Mouse (Mus musculus) adipocyte (in vitro differentiated cells): ENCODE data around the gene Fam69b.
A peak's percentile ranks its signal among the peaks of the same experiment; 100 is the strongest.

ENCODE experiments used
- DNase-seq: peaks from one replicate; pipeline ENCODE4 v3.0.0-alpha.2; 2016; ENCODE audit warnings: low spot score

The Fam69b gene

GRCm38 (mm10) chr2:26627921-26628739, at the start of gene Fam69b:
Fam69b (plus strand) TSS chr2:26628457.
- peak; percentile 49 for DNase-seq

- no peak for DNase-seq
Observed at GRCm38 (mm10) chr2:26579714-26580113, 48.5 kb upstream of the Fam69b start, which contains the start of gene Egfl7. Egfl7 (plus strand) TSS chr2:26580014.

- DNase-seq: no peak
Observed at GRCm38 (mm10) chr2:26580751-26581150, 47.5 kb upstream of the Fam69b start.

- DNase-seq: no peak
Observed at GRCm38 (mm10) chr2:26582203-26582602, 46.1 kb upstream of the Fam69b start.

GRCm38 (mm10) chr2:26582741-26583140, 45.5 kb upstream of the Fam69b start:
- no peak for DNase-seq

GRCm38 (mm10) chr2:26583640-26584039, 44.6 kb upstream of the Fam69b start:
- no peak for DNase-seq

GRCm38 (mm10) chr2:26585713-26586112, 42.5 kb upstream of the Fam69b start:
- DNase-seq: peak; percentile 57

- DNase-seq: no peak
Observed at GRCm38 (mm10) chr2:26586294-26587043, 41.8 kb upstream of the Fam69b start, which contains the start of gene Gm20532. Gm20532 (plus strand) TSS chr2:26586639.

- DNase-seq: no peak
Observed at GRCm38 (mm10) chr2:26587044-26587405, 41.2 kb upstream of the Fam69b start.

GRCm38 (mm10) chr2:26588573-26588972, 39.7 kb upstream of the Fam69b start:
- peak; percentile 41 for DNase-seq

GRCm38 (mm10) chr2:26589284-26589683, 39.0 kb upstream of the Fam69b start:
- DNase-seq: peak; percentile 21

GRCm38 (mm10) chr2:26590282-26590681, 38.0 kb upstream of the Fam69b start:
- no peak for DNase-seq

GRCm38 (mm10) chr2:26590962-26591361, 37.3 kb upstream of the Fam69b start:
- peak; percentile 55 for DNase-seq

GRCm38 (mm10) chr2:26591416-26591815, 36.8 kb upstream of the Fam69b start:
- DNase-seq: peak; percentile 64

- DNase-seq: no peak
Observed at GRCm38 (mm10) chr2:26593211-26594021, 34.8 kb upstream of the Fam69b start.

GRCm38 (mm10) chr2:26594022-26594346, 34.3 kb upstream of the Fam69b start:
- DNase-seq: peak; percentile 66

GRCm38 (mm10) chr2:26594461-26594933, 33.8 kb upstream of the Fam69b start:
- no peak for DNase-seq

GRCm38 (mm10) chr2:26594934-26595724, 33.1 kb upstream of the Fam69b start:
- no peak for DNase-seq

GRCm38 (mm10) chr2:26595725-26596435, 32.4 kb upstream of the Fam69b start:
- DNase-seq: no peak

- no peak for DNase-seq
Observed at GRCm38 (mm10) chr2:26596898-26597297, 31.4 kb upstream of the Fam69b start.

- no peak for DNase-seq
Observed at GRCm38 (mm10) chr2:26597810-26598209, 30.4 kb upstream of the Fam69b start.
